Mouse (Mus musculus) lung, postnatal 4 days (tissue): ENCODE results near the gene Mlana.

ENCODE experiments used
- DNase-seq, 2 experiments: peaks; one replicate each; pipeline ENCODE4 v3.0.0; 2021

Gene Mlana

DNA sequence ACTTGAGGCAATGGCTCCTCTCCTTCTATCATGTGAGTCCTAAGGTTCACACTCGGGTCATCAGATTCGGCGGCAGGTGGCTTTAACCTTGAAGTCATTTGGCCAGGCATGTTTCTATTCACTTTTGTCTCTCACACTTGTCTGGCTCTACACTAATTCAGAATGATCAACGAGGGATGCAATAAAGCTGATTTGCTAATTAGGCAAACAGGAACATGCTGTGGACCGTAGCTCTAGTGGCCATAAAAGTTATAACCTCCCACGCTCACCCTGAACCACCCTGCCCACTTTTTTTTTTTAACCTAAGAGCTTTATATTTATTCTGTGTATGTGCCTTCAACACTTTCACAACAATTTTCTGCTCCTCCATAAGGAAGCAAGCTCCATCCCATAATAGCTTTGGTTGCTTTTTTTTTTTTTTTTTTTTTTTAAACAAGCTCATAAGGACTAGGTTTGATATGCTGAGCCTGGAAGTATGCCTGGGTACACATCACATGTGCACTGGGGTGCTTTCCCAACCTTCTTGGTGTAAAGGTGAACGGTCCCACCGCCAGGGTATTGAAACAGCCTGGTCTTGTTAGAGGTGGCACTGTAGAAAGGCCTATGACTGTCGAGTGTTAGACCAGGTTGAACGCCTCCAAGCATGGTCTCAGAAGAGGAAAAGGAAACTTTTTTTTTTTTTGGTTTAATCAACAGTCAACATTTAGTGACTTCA, 21.0 kb upstream of the Mlana start:
- no peak for DNase-seq

DNA sequence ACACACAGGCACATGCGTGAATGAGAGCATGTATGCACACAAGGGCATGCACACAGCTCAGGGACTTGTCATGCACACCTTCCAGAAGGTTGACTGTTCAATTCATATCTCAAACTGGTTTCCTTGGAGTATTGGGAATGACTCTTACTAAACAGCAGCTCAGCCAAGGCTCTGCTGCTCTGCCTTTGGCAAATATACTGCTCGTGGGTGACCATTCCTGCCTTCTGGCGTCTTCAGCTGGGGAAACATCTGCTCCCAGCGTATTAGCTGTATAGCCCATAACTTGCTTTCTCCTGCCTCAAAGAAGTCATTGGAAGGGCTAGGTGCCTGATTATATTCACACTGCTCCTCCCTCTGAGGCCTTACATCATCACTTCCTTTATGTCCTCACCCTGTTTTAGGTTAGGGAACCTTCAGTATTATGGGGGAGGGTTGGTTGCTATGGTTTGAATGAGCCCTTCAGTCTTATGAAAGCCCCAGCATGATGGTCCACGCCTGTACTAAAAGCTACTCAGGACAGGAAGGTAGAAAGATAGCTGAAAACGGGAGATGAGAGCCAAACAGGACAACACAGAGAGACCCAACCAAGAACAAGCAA, 19.3 kb upstream of the Mlana start:
- no peak for DNase-seq

DNA sequence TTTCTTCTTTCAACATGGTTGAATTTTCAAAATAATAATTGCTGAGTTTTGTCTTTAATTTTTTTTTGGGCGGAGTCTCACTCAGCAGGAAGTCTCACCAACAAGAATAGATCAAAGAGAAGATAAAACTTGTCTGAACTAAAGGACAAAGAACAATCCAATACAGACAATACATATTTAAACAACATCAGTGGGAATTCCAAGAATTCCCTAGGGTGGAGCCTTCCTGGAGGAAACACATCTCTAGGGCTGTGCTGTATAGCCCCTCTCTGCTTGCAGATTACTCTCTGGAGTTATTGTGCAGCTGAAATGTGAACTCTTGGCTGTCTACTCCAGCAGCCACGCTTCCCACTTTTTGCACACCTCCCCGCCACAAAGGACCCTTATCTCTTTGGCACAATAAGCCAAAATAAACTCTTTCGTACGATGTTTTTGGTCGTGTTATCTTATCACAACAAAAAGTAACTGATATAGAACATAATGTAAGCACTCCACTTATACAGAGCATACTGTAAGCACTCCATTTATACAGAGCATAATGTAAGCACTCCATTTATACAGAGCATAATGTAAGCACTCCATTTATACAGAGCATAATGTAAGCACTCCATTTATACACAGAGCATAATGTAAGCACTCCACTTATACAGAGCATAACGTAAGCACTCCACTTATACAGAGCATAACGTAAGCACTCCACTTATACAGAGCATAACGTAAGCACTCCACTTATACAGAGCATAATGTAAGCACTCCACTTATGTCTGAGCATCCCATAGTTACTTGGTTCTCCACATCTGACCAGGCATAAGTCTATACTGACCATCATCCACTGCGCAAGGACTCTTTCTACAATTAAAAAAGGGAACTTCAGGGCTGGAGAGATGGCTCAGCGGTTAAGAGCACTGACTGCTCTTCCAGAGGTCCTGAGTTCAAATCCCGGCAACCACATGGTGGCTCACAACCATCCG, 17.2 kb upstream of the Mlana start:
- DNase-seq, result no peak

DNA sequence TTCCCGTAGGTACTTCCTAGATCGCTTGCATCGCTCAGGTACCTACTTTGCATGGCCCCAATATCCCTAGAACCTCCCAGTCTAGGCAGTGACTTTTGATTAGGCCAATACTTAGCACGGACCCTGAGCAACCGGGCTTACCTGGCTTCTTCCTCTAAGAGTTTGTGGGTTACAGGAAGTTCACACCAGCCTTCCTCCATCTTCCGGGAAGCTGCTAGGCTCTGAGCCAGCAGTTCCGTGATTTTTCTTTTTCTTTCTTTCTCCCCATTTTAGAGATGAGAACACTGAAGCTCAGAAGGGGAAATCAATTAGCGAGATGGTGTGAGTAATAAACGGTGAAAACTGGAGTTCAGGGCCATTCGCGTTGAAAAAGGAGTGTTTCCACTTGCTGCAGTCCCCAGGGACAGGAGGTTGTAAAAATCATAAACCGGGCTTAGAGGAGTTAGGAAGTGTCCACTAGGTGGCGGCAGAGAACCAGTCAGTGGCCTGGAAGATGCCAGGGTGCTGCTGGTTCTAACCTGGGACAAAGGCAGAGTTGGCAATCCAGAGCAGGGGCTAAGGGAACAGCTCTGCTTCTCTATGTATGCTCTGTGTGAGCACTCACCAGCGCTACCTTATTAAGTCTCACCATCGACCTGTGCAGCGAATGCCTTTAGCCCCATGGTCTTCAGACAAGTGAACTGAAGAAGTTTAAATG, 13.6 kb upstream of the Mlana start:
- peak; percentile 50 to 79 for DNase-seq

DNA sequence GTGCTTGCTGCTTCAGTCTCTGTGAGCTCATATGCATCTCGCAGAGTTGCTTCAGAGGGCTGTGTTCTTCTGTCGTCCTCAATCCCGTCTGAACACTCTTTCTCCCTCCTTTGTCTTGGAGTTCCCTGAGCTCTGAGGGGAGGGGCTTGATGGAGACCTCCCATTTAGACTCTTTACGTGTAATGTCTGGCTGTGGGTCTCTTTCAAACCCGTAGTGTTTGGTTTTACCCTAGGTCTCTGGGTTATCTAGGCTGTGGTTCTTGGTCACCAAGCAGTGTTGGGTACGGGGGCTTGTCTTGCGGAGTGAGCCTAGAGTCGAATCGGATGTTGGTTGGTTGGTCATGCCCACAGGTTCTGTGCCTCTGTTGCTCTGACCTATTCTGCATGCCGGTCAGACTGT, 2.6 kb upstream of the Mlana start:
- DNase-seq, result no peak

DNA sequence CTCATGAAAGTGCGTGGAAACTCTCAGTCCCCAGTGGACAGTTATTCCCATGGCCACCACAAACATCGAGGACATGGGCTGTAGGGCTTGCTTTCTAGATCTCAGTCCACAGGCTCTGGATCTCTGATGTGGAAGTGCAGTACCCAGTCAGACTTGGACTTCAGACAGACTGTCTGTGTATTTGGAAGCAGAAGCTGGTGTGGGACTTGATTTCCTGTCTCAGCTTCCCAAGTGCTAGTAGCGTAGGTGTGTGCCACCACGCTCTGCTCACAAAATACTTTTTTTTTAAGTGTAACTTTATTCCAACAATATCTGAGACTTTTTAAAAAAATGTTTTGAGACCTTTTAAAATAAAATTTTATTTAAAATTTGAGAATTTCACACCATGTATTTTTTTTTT, 1.3 kb upstream of the Mlana start:
- DNase-seq, result no peak

DNA sequence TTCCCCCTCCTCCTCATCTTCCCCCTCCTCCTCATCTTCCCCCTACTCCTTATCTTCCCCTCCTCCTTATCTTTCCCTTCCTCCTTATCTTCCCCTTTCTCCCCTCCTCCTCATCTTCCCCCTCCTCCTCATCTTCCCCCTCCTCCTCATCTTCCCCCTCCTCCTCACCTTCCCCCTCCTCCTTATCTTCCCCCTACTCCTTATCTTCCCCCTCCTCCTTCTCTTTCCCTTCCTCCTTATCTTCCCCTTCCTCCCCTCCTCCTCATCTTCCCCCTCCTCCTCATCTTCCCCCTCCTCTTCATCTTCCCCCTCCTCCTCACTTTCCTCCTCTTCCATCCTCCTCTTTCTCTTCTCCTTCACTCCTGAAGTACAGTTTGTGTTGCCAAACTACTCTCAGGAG, 784 bp upstream of the Mlana start:
- no peak for DNase-seq

DNA sequence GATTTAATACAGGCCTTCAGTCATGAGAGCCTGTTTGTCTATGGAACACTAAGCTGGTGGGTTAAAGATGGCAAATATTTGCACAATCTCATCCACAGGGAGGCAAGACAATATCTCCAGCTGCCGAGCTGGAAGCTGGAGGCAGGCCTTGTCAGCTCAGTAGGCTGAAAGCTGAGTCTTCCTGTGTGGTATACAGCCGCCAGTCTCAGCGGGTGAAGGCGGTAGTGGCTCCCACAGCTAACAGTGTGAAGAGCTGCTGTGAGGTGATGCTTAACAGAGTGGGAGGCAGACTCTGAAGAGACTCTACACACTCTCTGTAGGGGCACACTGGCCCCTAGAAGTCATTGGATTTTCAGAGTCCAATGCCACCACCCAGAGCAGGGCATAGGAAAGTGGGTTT, 4.1 kb downstream of the Mlana start:
- DNase-seq, result no peak

DNA sequence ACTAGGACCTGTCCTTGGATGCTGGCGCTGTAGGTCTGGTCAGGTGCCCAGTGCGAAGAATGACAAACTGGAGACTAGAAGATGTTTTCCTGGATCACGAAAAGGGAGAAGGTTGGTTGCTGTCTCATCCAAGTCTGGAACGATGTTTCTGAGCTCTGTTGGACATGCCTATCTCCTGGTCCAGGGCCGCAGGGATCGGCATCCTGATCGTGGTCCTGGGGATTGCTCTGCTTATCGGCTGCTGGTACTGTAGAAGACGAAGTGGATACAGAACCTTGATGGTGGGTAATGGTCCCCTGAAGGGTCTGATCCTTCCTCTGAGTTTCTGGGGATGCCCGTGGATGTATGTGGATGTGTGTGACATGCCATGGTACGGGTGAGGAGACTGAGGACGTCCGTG, 6.8 kb downstream of the Mlana start:
- DNase-seq, result no peak

DNA sequence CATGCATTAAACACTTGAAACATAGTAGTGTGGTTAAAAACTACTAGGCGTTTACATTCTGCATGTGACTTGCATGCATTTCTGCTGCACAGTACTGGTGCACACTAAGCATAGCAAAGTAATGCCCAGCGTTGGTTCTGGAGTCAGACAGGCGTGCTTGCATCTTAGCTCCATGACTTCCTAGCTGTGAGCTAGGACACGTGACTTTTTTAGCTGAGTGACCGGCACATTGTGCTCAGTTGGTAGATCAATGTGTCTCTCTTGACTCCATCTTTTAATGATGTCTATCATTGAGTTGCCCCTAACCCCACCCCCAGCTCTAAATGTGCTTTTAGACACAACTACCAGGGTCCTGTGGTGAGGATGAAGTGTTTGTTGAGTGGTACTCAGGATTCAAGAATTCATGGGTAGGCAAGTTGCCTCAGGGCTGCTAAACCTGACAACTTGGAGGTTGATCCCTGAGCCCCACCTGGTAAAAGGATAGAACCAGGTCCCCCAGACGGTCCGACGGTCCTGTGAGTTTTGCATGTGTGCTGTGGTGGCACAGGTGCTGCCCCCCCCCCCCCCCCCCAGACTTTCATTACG, 9.8 kb downstream of the Mlana start:
- DNase-seq, result no peak

DNA sequence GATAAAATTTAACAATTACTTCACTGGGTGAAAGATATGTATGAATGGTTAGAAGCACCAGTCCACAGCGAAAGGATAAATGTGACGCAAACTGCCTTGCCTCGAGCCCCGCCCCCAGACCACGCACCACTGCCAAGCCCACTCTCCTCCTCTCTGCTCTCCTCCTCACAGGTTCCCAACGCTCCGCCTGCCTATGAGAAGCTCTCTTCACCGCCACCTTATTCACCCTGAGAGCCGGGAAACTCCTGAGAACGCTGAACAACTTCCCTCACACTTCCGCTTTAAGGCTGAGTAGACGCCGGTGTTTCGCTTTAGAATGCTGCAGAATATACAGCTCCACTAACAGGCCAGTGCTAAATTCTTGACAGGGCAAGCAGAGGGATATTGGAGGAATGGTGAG, 10.4 kb downstream of the Mlana start:
- DNase-seq, result no peak

DNA sequence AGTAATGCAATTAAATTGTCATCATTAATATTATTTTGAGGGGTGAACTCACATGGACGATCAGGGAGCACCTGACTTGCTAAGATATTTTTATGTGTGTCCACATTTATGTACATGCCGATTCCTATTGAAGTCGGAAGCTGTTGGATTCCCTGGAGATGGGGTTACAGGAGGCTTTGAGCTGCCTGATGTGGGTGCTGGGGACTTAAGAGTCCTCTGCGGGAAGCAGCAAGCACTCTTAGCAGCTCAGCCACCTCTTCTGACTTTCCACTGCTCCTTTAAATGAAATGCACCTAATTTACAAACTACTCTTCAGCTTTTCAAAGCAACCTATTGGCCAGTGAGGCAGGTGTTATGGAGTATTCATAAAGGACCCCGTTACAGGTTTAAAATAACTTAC, 10.8 kb downstream of the Mlana start:
- no peak for DNase-seq

DNA sequence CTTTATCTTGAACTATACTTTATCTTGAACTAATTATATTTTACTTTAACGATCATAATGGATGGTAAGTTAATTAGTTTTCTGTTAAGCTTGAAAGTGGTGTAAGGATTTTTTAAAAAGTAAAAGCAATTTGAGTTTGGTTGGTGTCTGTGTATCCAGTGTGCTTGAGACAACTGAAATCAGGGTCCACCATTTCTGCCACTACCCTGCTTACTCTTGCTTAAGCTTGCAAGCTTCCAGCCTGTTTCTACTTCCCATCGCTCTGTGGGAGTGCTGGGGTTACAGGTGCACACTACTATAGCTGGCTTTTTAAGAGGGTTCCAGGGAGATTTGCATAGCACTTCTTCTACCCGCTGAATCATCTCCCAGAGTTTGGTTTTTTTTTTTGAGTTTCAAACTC, 11.8 kb downstream of the Mlana start:
- no peak for DNase-seq

DNA sequence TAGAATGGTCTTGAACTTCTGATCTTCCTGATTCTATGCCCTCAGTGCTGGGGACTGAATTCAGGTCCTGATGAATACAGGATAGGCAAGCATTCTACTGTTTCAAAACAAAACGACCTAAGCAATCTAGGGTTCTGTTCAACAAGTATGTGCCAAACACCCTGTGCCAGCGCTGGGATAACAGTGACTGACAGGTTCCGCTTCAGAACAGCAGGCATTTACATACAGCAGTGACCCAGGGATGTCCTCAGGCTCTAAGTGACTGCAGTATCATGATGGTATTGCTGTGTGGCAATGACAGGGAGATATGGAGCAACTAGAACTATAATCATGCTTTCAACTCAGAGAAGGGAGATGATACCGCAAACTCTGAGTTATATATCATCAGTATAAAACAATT, 15.8 kb downstream of the Mlana start:
- no peak for DNase-seq

DNA sequence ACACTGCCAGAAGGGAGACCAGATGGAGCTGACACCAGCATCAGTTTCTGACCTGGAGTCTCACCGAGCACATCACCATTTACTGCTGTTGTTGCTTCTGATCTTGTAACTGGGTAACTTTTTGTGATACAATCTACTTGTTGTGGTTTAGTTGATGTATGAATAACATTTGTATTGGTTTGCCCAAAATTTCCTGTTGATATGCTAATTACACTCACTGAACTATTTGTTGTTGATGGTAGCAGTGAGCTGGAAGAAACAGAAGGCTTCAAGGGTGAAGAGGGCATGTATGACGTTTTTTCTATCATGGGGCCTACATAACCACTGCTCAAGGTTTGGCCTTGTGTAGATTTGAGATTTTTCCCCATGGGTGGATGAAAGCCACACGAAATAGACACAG, 20.2 kb downstream of the Mlana start:
- no peak for DNase-seq

DNA sequence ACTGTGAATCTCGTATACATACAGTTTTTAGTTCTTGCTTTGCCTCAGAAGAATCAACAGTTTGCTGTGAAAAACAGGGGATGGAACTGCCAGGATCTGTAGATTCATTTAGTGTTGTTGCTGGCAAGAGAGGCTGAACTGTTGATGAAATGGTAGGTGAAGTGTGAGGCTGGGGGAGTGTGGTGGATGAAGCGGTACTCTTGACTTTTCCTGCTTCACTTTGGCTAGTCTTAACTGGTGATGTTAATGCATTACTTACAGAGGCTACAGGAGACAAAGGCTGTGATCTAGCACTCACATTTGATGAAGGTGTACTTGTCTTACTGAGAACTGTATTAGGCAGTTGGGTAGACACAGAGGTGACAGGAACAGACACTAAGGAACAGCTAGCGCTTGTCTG, 20.9 kb downstream of the Mlana start:
- DNase-seq, result no peak

DNA sequence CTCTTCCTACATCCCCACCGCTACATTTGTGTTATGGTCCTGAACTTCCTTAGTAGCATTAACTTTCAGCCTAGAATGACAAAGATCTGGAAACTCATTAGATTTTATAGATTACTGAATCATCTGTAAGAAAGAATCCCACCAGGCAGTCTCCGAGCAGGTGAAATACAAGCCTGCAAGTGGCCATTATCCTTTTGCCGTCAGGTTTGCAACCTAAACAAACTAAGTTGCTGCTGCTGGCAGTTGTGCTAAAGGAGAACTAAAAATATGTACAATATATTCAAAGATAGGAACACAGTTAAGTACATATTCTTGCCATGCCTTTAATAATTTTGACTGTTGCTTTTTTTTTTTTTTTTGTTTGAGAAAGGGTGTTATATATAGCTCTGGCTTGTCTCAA, 37.8 kb downstream of the Mlana start:
- DNase-seq, result no peak

DNA sequence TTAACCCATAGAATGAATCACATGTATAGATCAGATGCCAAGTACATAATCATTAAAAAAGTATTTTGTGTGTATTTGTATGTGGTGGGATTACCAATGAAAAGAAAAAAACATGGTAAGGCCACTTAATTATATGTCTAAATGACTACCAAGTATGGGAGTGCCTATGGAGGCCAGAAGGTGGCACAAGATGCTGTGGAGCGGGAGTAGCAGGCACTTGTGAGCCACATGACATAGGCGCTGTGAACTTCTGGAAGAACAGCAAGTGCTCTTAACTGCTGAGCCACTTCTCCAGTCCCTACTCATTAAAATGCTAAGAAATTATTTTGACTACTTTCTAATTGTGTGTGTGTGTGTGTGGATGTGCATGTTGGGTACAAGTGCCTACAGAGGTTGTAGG, 42.0 kb downstream of the Mlana start:
- no peak for DNase-seq

DNA sequence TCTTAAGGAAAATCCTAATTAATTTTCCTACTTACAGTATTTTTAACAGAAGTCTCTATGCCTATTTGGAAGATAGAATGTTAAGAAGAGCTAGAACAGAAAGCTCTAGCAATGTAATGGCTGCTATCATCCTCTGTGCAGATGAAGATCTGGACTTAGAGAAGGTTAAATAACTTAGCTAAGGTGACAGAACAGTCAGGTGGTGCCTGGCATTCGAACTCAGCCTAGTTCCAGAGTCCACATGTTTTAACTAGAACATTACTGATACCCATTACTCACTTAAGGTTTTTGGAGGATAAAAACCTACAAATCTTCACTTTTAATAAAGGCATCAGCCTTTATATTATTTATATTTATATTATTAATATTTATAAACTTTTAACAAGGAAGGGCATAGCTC, 43.0 kb downstream of the Mlana start:
- no peak for DNase-seq

DNA sequence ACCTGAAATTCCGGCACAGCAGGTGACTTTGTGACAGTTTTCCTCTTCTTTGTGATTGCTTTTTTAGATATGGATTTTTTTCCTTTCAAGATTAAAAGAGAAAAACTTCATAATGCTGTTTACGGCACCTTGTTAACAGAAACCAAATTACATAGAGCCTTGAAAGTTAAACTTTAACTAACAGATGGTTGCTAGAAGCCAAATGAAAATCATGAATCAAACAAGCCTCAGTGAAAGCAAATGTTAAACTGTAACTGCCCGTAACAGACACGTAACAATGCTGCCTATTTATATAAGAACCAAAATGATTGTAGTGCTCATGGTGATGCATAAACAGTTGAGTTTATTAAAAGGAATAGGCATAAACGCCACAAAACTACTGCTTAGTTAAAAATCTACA, 45.9 kb downstream of the Mlana start:
- no peak for DNase-seq

DNA sequence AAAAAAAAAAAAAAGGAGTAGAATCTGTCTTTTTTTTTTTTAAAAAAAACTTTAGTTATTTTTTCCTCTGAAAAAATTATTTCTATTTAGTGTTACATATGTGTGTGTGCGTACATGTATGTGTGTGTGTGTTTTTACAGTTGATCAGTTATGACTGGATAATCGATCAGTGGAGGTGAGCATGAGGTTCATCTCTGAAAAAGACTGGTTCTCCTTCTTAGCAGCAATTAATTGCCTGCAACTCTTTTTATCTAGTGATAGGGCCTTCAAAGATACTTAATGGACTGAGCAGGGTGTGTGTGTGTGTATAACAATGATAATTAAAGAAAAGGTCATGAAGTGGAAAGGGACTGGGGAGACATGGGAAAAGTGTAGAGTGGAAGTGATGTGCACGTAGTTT, 53.4 kb downstream of the Mlana start:
- no peak for DNase-seq

DNA sequence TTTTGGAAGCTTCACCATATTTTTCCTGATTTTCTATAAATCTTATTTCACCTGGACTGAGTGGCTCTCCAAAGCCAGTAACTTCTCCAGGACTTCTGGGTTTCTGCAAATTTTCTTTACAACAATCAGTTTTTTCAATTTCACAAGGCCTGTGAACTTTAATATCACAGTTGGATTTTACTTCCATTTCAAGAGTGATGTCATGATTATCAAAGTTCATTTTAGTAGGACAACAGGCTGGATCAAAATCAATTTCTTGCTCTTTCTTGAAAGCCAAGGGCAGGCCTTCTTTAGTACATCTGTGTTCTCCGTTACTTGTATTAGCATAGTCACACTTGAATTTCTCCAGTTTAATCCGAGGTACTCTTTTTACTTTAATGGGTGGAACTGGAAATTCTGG, 56.3 kb downstream of the Mlana start:
- DNase-seq, result no peak
